Mouse (Mus musculus): ENCODE measurements around the gene Tmem115. TPM values are rescaled to one million over a fixed set of nuclear protein-coding genes. Genes with fewer than 3 reads are reported as not detected.
A peak's percentile ranks its signal among the peaks of the same experiment; 100 is the strongest.

The Tmem115 gene
- total and polyA plus RNA-seq, 3 experiments: 20.3 to 25.9 (median 22.9) TPM

DNA sequence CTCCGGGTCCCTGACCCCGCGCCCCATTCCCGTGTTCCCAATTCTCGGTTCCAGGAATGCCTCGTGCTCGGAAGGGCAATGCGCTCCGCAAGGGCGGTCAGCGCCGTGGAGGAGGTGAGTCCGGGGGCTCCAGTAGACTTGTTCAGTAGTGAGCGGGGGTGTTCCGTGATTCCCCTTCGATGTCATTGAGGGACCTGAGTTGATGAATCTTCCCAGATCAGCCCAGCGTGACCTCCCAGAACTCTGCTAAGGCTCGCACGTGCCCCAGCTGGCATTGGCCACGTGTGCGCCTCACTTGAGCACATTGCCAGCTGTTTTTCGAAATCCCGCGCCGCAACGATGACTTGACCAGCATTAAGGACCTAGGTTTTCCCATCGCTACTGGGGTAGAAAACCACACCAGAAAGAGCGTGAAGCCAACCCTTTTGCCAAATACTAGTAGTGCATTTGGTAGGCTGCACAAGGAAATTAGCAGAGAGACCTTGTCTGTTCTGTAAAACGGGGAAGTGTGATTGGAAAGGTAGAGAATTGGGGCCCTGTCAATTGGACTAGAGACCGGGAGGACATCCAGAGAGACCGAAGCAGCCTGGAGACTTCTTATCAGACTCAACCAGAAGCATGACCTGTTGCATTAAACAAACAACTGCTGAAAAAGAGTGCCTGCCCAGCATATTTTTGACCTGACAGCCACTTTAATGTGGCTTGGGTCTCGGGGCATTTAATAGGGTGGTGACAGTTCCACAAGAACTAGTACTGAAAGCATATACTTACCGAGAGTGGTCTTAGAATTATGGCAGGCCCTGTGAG is 54.3 kb downstream of the Tmem115 start:
- H3K27ac ChIP-seq: peak overlapping the region; percentile 79
- H3K36me3 ChIP-seq (ENCODE audit: control insufficient read depth, insufficient read depth, low read length): no peaks in the 10 kb centered on the region
- H3K27me3 ChIP-seq (ENCODE audit: control insufficient read depth, insufficient read depth, low read length): no peaks in the 10 kb centered on the region
- H3K4me1 ChIP-seq (ENCODE audit: control insufficient read depth, insufficient read depth, low read length): no peaks in the 10 kb centered on the region; the same call in 1 of the 2 replicates
- H3K4me3 ChIP-seq: peak overlapping the region; percentile 84
- intact Hi-C loops (cut with DNase I): no loop called here
- DNase-seq: no peak
- TF ChIP-seq POLR2A (IDR thresholded peaks at IDR 0.05; ENCODE audit: insufficient read depth, low read depth, low read length) (no peak), EP300 (IDR thresholded peaks at IDR 0.05; ENCODE audit: insufficient read depth, low read depth, low read length) (no peak), CTCF (IDR thresholded peaks at IDR 0.05) (no peak)
- no peaks in the 10 kb centered on the region for H3K79me2 ChIP-seq (replicated peaks; ENCODE audit: control insufficient read depth, insufficient read depth, low read length)
- WGBS: 1% methylated on average over 33 of the region's 33 CpGs
- H3K9ac ChIP-seq (ENCODE audit: low read depth, low read length): peak overlapping the region; percentile 64

Other genes starting within 250 kb of the Tmem115 start
- 10 to 100 TPM; 29.0 to 36.0 TPM for gene Mapkapk3, start 244.1 kb upstream of the Tmem115 start, total RNA-seq (2021)
- 26.1 and 40.8 TPM in 2 replicates for gene Mapkapk3, start 244.1 kb upstream of the Tmem115 start, polyA plus RNA-seq (2012; rRNA removed)
- 100 to 1,000 TPM; 151 to 167 TPM for gene Cish, start 237.9 kb upstream of the Tmem115 start, total RNA-seq (2021)
- gene Cish, start 237.9 kb upstream of the Tmem115 start, polyA plus RNA-seq (2012; rRNA removed): 89.8 and 118 TPM in 2 replicates
- 10 to 100 TPM; 21.2 to 21.4 TPM for gene Hemk1, start 195.6 kb upstream of the Tmem115 start, total RNA-seq (2021)
- 30.3 and 37.0 TPM in 2 replicates for gene Hemk1, start 195.6 kb upstream of the Tmem115 start, polyA plus RNA-seq (2012; rRNA removed)
- 1 to 10 TPM; 5.2 to 6.5 TPM for gene 6430571L13Rik, start 193.3 kb upstream of the Tmem115 start, total RNA-seq (2021)
- 4.1 and 5.0 TPM in 2 replicates for gene 6430571L13Rik, start 193.3 kb upstream of the Tmem115 start, polyA plus RNA-seq (2012; rRNA removed)
- gene Cacna2d2, start 134.3 kb upstream of the Tmem115 start, total RNA-seq (2021): 10 to 100 TPM; 12.9 to 14.1 TPM
- gene Cacna2d2, start 134.3 kb upstream of the Tmem115 start, polyA plus RNA-seq (2012; rRNA removed): 10.5 and 13.3 TPM in 2 replicates
- gene Cyb561d2, start 8.2 kb downstream of the Tmem115 start, total RNA-seq (2021): 1 to 10 TPM; 3.2 to 4.3 TPM
- gene Cyb561d2, start 8.2 kb downstream of the Tmem115 start, polyA plus RNA-seq (2012; rRNA removed): 10.6 and 11.0 TPM in 2 replicates
- 10 to 100 TPM; 17.2 to 22.1 TPM for gene Nprl2, start 8.3 kb downstream of the Tmem115 start, total RNA-seq (2021)
- 33.6 and 40.9 TPM in 2 replicates for gene Nprl2, start 8.3 kb downstream of the Tmem115 start, polyA plus RNA-seq (2012; rRNA removed)
- gene Zmynd10, start 13.4 kb downstream of the Tmem115 start, total RNA-seq (2021): not detected
- 0.64 and 1.3 TPM in 2 replicates for gene Zmynd10, start 13.4 kb downstream of the Tmem115 start, polyA plus RNA-seq (2012; rRNA removed)
- 10 to 100 TPM; 12.6 to 13.4 TPM for gene Rassf1, start 17.6 kb downstream of the Tmem115 start, total RNA-seq (2021)
- 15.5 and 18.5 TPM in 2 replicates for gene Rassf1, start 17.6 kb downstream of the Tmem115 start, polyA plus RNA-seq (2012; rRNA removed)
- gene Tusc2, start 29.3 kb downstream of the Tmem115 start, total RNA-seq (2021): 10 to 100 TPM; 31.7 to 39.1 TPM
- 45.8 and 60.4 TPM in 2 replicates for gene Tusc2, start 29.3 kb downstream of the Tmem115 start, polyA plus RNA-seq (2012; rRNA removed)
- gene Hyal2, start 34.0 kb downstream of the Tmem115 start, total RNA-seq (2021): 10 to 100 TPM; 40.8 to 43.6 TPM
- 39.2 and 40.2 TPM in 2 replicates for gene Hyal2, start 34.0 kb downstream of the Tmem115 start, polyA plus RNA-seq (2012; rRNA removed)
- gene Hyal1, start 43.0 kb downstream of the Tmem115 start, total RNA-seq (2021): 1 to 10 TPM; 5.1 to 5.9 TPM
- 6.9 and 8.2 TPM in 2 replicates for gene Hyal1, start 43.0 kb downstream of the Tmem115 start, polyA plus RNA-seq (2012; rRNA removed)
- gene Naa80, start 44.9 kb downstream of the Tmem115 start, total RNA-seq (2021): 10 to 100 TPM; 14.9 to 17.4 TPM
- 30.0 and 45.4 TPM in 2 replicates for gene Naa80, start 44.9 kb downstream of the Tmem115 start, polyA plus RNA-seq (2012; rRNA removed)
- under 1 TPM; 0.29 to 0.34 TPM for gene Hyal3, start 46.9 kb downstream of the Tmem115 start, total RNA-seq (2021)
- 0.26 and 0.31 TPM in 2 replicates for gene Hyal3, start 46.9 kb downstream of the Tmem115 start, polyA plus RNA-seq (2012; rRNA removed)
- gene Ifrd2, start 53.7 kb downstream of the Tmem115 start, total RNA-seq (2021): 10 to 100 TPM; 39.9 to 51.4 TPM
- 43.7 and 54.5 TPM in 2 replicates for gene Ifrd2, start 53.7 kb downstream of the Tmem115 start, polyA plus RNA-seq (2012; rRNA removed)
- gene Sema3b, start 75.3 kb downstream of the Tmem115 start, total RNA-seq (2021): 10 to 100 TPM; 19.9 to 24.2 TPM
- 33.7 and 39.1 TPM in 2 replicates for gene Sema3b, start 75.3 kb downstream of the Tmem115 start, polyA plus RNA-seq (2012; rRNA removed)
- gene Gnai2, start 101.4 kb downstream of the Tmem115 start, total RNA-seq (2021): 100 to 1,000 TPM; 243 to 250 TPM
- gene Gnai2, start 101.4 kb downstream of the Tmem115 start, polyA plus RNA-seq (2012; rRNA removed): 311 and 386 TPM in 2 replicates
- gene Slc38a3, start 135.6 kb downstream of the Tmem115 start, total RNA-seq (2021): 10 to 100 TPM; 71.5 to 88.3 TPM
- gene Slc38a3, start 135.6 kb downstream of the Tmem115 start, polyA plus RNA-seq (2012; rRNA removed): 162 and 314 TPM in 2 replicates
- gene Gnat1, start 145.8 kb downstream of the Tmem115 start, total RNA-seq (2021): not detected
- gene Gnat1, start 145.8 kb downstream of the Tmem115 start, polyA plus RNA-seq (2012; rRNA removed): not detected in 2 replicates
- 10 to 100 TPM; 13.4 to 16.8 TPM for gene Sema3f, start 176.5 kb downstream of the Tmem115 start, total RNA-seq (2021)
- 29.1 and 31.8 TPM in 2 replicates for gene Sema3f, start 176.5 kb downstream of the Tmem115 start, polyA plus RNA-seq (2012; rRNA removed)
- gene Rbm5, start 237.1 kb downstream of the Tmem115 start, total RNA-seq (2021): 10 to 100 TPM; 38.9 to 54.6 TPM
- gene Rbm5, start 237.1 kb downstream of the Tmem115 start, polyA plus RNA-seq (2012; rRNA removed): 50.5 and 68.3 TPM in 2 replicates